Mouse (Mus musculus) embryonic facial prominence, embryonic 15.5 days (tissue): ENCODE measurements at regions not wholly inside any gene's neighbourhood (a gene's known extent, or its start where the extent isn't known, plus 50 kb on each side); places are given as distances from the start of the nearest gene placed in this dataset.
A peak's percentile ranks its signal among the peaks of the same experiment; 100 is the strongest.

ENCODE experiments used
- ATAC-seq: fragments of 200-750 bp; cut with Nextera tagmentation; 2 replicates; pipeline ENCODE4 v1.8.0; 2017; ENCODE audit warnings: low read depth, moderate TSS enrichment; ENCODE audit not compliant: insufficient number of reproducible peaks, low FRiP score, low TSS enrichment
- H3K27ac ChIP-seq: fragments of 300-500 bp; sonication (generic); replicated peaks from 2 replicates; pipeline ENCODE4 v1.5.1; 2015; ENCODE audit warnings: mild to moderate bottlenecking, inconsistent platforms
- H3K27me3 ChIP-seq: fragments of 300-500 bp; sonication (generic); 2 replicates; pipeline ENCODE4 v1.6.1; 2015; ENCODE audit warnings: inconsistent platforms
- H3K36me3 ChIP-seq: fragments of 300-500 bp; sonication (generic); 2 replicates; pipeline ENCODE4 v1.6.1; 2015; ENCODE audit warnings: mild to moderate bottlenecking, inconsistent platforms
- H3K4me1 ChIP-seq: fragments of 300-500 bp; sonication (generic); 2 replicates; pipeline ENCODE4 v1.6.1; 2015; ENCODE audit warnings: inconsistent platforms
- H3K4me2 ChIP-seq: fragments of 300-500 bp; sonication (generic); replicated peaks from 2 replicates; pipeline ENCODE4 v1.6.1; 2015; ENCODE audit warnings: mild to moderate bottlenecking, inconsistent platforms
- H3K4me3 ChIP-seq: fragments of 300-500 bp; sonication (generic); replicated peaks from 2 replicates; pipeline ENCODE4 v1.5.1; 2015; ENCODE audit warnings: mild to moderate bottlenecking, inconsistent platforms
- H3K9ac ChIP-seq: fragments of 300-500 bp; sonication (generic); 2 replicates; pipeline ENCODE4 v1.6.1; 2015; ENCODE audit warnings: inconsistent platforms
- H3K9me3 ChIP-seq: fragments of 300-500 bp; sonication (generic); replicated peaks from 2 replicates; pipeline ENCODE4 v1.6.1; 2016; ENCODE audit warnings: inconsistent platforms
- WGBS: fragments of 180-500 bp; shearing (Covaris S2); methylation state at CpG from one replicate; pipeline ENCODE4 v1.1.7; 2015; 5-methylcytosine and 5-hydroxymethylcytosine counted together

DNA sequence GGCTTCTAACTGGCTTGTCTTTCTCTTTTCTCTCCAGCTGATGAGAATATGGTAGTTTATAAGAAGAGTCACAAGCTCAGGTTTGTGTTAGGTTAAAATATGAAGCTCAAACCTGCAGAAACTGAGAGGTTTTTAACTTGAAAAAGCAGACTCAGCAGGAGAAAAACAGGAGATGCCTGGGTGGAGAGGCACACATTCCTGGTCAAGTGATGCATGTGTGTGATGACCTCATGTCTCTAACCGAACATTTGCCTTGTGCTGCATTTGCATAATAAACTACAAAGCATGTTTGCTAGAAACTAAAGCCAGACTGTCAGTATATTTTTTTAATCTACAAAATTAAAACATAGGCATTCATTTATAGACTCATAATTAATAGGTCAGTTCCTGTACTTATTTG is 182.2 kb upstream of the Ctso start:
- Histone ChIP-seq H3K9me3 (no peaks in the 10 kb centered on the region), H3K4me3 (no peak overlapping the region), H3K36me3 (no peaks in the 10 kb centered on the region), H3K9ac (no peak overlapping the region), H3K27ac (no peak overlapping the region), H3K4me2 (no peak overlapping the region), H3K27me3 (no peaks in the 10 kb centered on the region), H3K4me1 (no peaks in the 10 kb centered on the region)
- 50% methylated on average over 1 of the region's 1 CpGs for WGBS
- ATAC-seq: no peak

DNA sequence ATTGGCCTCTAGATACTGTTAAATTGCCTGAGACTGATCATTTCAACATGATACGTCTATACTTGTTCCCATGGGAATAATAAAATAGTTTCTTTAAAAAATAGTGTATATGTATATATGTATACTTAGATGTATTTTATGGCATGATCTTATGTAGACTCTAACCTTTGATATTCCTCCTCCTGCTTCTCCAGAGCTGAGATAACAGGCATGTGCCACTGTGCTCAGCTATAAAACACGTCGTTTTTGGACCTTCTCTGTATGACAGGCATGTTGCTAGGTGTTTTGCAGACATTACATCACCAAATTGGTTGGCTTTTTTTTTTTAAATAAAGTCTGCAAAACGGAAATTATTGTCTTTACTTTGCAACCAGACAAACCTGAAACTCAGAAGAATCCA is 179.4 kb upstream of the Ctso start:
- Histone ChIP-seq H3K4me3 (no peak overlapping the region), H3K27ac (no peak overlapping the region), H3K9me3 (no peaks in the 10 kb centered on the region), H3K36me3 (no peaks in the 10 kb centered on the region), H3K4me1 (no peaks in the 10 kb centered on the region), H3K4me2 (no peak overlapping the region), H3K9ac (no peak overlapping the region), H3K27me3 (no peaks in the 10 kb centered on the region)
- 62% methylated on average over 4 of the region's 4 CpGs for WGBS
- no peak for ATAC-seq

DNA sequence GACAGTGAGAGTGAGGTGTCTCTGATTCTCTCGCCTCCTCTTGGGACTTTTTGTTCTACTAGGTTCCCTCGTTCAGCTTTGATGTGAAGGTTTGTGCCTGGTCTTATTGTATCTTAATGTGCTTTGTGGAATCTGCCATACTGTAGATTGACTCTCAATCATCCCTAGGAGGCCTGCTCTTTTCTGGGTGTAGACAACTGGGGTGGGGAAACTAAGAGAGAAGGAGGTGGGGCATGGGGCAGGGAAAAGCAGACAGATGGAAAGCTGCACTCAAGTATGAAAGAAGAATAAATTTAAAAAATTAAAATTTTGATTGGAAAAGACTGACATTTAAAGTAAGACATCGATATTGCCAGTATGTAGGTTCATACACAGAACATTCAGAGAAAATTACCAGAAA is 172.0 kb upstream of the Ctso start:
- ATAC-seq: no peak
- H3K9me3 ChIP-seq: no peaks in the 10 kb centered on the region
- H3K4me2 ChIP-seq: no peak overlapping the region
- no peak overlapping the region for H3K9ac ChIP-seq
- H3K4me3 ChIP-seq: no peak overlapping the region
- H3K27me3 ChIP-seq: no peaks in the 10 kb centered on the region
- H3K4me1 ChIP-seq: no peaks in the 10 kb centered on the region
- no peaks in the 10 kb centered on the region for H3K36me3 ChIP-seq
- no peak overlapping the region for H3K27ac ChIP-seq
- 80% methylated on average over 3 of the region's 3 CpGs for WGBS

DNA sequence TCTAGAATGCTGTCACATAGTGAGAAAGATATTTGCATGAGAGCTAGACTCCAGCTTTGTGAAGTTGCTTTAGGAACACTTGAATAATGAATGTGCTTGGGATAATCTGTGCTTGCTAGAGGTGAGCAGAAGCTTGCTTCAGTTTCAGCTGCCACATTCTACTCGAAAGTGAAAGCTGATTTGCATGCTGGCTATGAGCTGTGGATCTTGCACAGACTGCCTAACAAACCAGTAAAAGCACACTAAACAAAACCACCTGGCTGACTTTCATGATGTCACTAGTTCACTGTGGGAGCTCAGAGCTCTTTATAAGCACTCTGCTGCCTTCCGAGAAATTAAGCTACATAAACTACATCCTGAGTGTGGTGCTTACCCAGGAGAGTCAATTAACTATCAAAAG is 171.5 kb upstream of the Ctso start:
- Histone ChIP-seq H3K9ac (no peak overlapping the region), H3K36me3 (no peaks in the 10 kb centered on the region), H3K27ac (no peak overlapping the region), H3K4me3 (no peak overlapping the region), H3K4me2 (no peak overlapping the region), H3K9me3 (no peaks in the 10 kb centered on the region), H3K4me1 (no peaks in the 10 kb centered on the region), H3K27me3 (no peaks in the 10 kb centered on the region)
- no peak for ATAC-seq
- WGBS: 31% methylated on average over 2 of the region's 2 CpGs

DNA sequence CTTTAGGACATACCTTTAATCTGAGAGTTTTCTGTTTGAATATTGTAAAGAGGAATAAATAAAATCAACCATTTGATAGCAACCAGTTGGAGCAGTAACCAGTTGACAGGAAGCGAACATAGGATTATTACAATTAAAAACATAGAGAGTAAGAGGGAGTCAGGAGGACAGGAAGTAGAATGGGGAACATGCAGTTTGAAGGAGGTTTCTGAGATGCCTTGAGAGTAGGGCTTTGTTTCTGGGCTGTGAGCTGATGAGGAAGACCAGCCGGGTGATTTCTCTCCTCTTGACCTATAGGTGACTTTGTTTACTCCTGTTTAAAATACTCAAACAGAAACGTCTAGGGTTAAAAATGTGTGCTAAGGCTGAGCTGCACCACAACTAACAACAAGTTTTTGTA is 160.6 kb upstream of the Ctso start:
- Histone ChIP-seq H3K4me1 (no peaks in the 10 kb centered on the region), H3K4me2 (no peak overlapping the region), H3K27ac (no peak overlapping the region), H3K9ac (no peak overlapping the region), H3K27me3 (no peaks in the 10 kb centered on the region), H3K36me3 (no peaks in the 10 kb centered on the region), H3K9me3 (no peaks in the 10 kb centered on the region), H3K4me3 (no peak overlapping the region)
- 63% methylated on average over 3 of the region's 3 CpGs for WGBS
- no peak for ATAC-seq

DNA sequence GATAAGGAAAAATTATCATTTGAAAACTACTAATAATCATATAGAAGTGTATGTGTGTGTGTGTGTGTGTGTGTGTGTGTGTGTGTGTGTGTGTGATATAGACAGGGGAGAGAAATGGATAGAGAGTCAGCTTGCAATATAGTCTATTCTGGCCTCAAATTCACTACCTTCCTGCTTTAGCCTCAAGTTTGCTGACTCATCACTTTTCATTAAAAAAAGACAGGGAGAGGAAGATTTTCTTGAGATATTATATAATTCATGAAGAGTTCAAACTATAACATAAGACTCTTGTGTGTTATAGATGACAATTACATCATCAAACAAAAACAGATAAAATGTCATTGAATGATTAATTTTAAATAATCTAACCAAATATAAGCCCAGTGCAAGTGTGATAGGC is 159.4 kb upstream of the Ctso start:
- ATAC-seq: no peak
- Histone ChIP-seq H3K9me3 (no peaks in the 10 kb centered on the region), H3K4me3 (no peak overlapping the region), H3K27ac (no peak overlapping the region), H3K9ac (no peak overlapping the region), H3K36me3 (no peaks in the 10 kb centered on the region), H3K27me3 (no peaks in the 10 kb centered on the region), H3K4me1 (no peaks in the 10 kb centered on the region), H3K4me2 (no peak overlapping the region)

DNA sequence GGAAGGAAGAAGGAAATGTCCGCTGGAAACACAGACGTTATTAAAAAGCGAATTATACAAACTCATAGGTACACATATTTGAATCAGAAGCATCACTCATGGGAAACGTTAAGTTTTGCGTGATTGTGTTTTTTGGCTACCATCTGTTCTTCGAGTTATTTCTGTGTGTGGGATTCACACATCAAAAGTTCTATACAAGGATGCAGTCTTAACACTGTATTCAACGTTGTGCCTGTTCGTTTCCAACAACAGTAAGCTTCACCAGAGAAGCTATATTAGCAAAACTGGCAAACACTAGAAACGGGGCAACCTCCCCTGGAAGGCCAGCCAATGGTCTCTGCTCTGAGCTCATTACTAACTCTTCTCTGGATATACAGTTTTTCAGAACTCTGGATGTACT is 150.3 kb upstream of the Ctso start:
- Histone ChIP-seq H3K4me2 (no peak overlapping the region), H3K4me3 (no peak overlapping the region), H3K9me3 (no peaks in the 10 kb centered on the region), H3K36me3 (no peaks in the 10 kb centered on the region), H3K4me1 (peaks cover 5% of the 10 kb centered on the region; the same call in 1 of the 2 replicates), H3K9ac (no peak overlapping the region), H3K27ac (no peak overlapping the region), H3K27me3 (no peaks in the 10 kb centered on the region)
- 82% methylated on average over 9 of the region's 9 CpGs for WGBS
- no peak for ATAC-seq

DNA sequence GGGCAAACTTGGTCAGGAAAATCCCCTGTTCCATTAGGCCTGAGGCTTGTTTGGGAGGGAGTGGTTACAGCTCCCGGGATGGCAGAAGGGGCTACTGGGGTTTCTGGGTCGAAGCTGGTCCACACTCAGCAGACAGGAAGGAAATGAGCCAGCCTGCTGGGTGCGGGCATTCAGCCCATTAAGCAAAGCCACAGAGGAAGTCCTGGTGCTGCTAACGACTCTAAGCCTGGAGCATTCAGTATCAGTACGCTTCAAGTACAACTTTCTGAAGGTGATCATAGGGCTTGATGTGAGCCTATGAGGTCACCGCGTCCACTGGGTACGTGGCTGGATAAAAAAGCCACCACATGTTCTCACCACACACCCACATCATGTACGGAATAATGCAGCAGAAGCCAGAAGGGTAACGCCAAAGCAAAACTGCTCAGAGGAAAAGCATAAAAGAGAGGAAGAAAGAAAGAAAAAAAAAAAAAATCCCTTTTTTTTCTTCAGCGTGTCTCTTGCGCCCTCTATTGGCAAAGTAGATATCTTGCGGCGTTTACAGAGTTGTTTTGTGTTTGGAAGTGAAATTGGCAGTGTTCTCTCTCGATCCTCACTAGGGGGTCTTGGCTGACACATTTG is 149.4 kb upstream of the Ctso start:
- H3K4me1 ChIP-seq: peaks cover 5% of the 10 kb centered on the region; the same call in 1 of the 2 replicates
- no peak overlapping the region for H3K9ac ChIP-seq
- H3K27me3 ChIP-seq: no peaks in the 10 kb centered on the region
- H3K4me2 ChIP-seq: peak overlapping the region; percentile 36
- WGBS: 7% methylated on average over 15 of the region's 15 CpGs
- H3K9me3 ChIP-seq: no peaks in the 10 kb centered on the region
- no peaks in the 10 kb centered on the region for H3K36me3 ChIP-seq
- H3K4me3 ChIP-seq: peak overlapping the region; percentile 27
- peak; percentile 51; the same call in 1 of the 2 replicates for ATAC-seq
- H3K27ac ChIP-seq: 0 out of 2 replicates have a peak overlapping the region, but pooled peaks have one; percentile 3

DNA sequence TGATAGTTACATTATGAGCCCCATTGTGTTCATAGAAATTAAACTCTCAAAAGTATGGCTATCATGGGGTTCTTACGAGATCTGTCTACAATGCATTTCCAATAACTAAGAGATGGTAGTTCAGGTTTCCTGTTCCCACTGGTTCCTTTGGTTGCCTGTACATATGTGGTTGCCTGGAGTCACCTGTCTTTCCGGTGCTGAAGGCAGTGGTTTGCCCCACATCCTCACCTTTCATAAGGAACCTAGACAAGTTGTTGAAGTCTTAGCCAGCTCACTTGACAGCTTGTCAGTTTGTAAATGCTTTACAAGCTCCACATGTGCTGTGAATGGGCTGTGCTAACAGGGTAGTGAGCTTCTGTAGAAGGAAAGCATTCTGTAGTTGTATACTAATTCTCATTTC is 143.5 kb upstream of the Ctso start:
- Histone ChIP-seq H3K9ac (no peak overlapping the region), H3K4me3 (no peak overlapping the region), H3K27ac (no peak overlapping the region), H3K36me3 (no peaks in the 10 kb centered on the region), H3K27me3 (no peaks in the 10 kb centered on the region), H3K9me3 (no peaks in the 10 kb centered on the region), H3K4me1 (no peaks in the 10 kb centered on the region), H3K4me2 (no peak overlapping the region)
- 71% methylated on average over 2 of the region's 2 CpGs for WGBS
- ATAC-seq: no peak

DNA sequence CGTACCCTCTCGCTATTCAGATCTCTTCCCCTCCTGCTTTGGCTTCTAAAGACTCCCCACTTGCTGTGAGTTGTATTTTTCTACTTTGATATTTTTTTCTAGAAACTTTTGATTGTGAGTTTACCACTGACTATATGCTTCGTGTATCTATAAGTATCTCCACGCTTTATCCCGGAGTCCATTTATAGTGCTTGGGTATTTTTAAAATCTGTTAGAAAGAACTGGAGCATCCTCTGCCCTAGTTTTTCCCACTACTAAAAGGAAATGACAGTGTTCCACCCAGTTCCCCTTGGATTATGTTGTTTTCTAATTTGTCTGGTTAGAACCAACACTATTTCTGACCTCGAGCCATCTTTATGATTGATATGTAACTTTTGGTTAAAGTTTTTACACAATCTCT is 142.7 kb upstream of the Ctso start:
- Histone ChIP-seq H3K4me2 (no peak overlapping the region), H3K36me3 (no peaks in the 10 kb centered on the region), H3K27ac (no peak overlapping the region), H3K4me1 (no peaks in the 10 kb centered on the region), H3K4me3 (no peak overlapping the region), H3K9ac (no peak overlapping the region), H3K27me3 (no peaks in the 10 kb centered on the region), H3K9me3 (no peaks in the 10 kb centered on the region)
- ATAC-seq: no peak
- 86% methylated on average over 6 of the region's 6 CpGs for WGBS

DNA sequence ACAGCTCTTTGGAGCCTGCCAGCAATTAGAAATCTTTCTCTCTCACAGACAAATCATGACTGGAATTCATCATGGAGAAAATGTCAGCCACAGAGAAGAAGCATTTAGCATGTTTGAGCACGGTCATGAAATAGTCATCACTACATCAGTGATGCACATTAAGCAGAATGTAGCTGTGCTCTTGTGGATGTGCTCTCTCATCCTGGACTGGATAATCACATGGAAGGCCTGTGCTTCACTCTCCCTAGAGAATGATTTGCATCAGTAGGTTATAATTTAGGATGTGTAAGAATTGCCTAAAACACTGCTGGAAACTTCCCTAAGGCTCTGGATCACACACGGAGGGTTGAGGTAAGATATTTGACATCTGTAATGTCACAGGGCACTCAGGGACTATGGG is 130.3 kb upstream of the Ctso start:
- Histone ChIP-seq H3K4me2 (no peak overlapping the region), H3K27me3 (no peaks in the 10 kb centered on the region), H3K27ac (no peak overlapping the region), H3K4me1 (no peaks in the 10 kb centered on the region), H3K36me3 (no peaks in the 10 kb centered on the region), H3K4me3 (no peak overlapping the region), H3K9me3 (no peaks in the 10 kb centered on the region), H3K9ac (no peak overlapping the region)
- WGBS: 41% methylated on average over 2 of the region's 2 CpGs
- no peak for ATAC-seq

DNA sequence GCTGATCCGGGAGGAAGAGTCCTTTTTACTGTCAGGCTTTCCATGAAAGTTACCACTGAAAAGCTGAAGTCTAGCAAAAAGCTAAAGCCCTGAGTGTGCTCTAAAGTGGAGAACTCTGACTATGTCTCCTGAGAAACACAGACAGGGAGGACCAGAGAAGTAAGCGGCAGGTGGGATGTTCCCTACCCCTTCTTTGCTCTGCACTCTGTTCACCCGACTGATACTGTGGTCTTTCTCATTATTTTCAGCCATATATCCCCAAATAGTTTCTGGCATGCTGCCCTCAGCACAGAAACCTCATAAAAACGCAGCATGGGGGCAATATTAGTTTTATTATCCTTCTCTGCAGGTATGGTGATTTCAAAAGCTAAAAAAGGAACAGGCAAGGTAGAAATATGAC is 126.7 kb upstream of the Ctso start:
- H3K4me2 ChIP-seq: no peak overlapping the region
- H3K27me3 ChIP-seq: no peaks in the 10 kb centered on the region
- no peaks in the 10 kb centered on the region for H3K9me3 ChIP-seq
- 60% methylated on average over 4 of the region's 4 CpGs for WGBS
- no peaks in the 10 kb centered on the region for H3K4me1 ChIP-seq
- no peaks in the 10 kb centered on the region for H3K36me3 ChIP-seq
- no peak for ATAC-seq
- H3K4me3 ChIP-seq: no peak overlapping the region
- no peak overlapping the region for H3K27ac ChIP-seq
- no peak overlapping the region for H3K9ac ChIP-seq
